Mouse (Mus musculus) brain, embryonic 14.5 days (tissue): ENCODE results near the gene Ehmt2.

Experiments used
- CTCF ChIP-seq: fragments of 200-500 bp; IDR thresholded peaks from 2 replicates; pipeline ENCODE4 v1.5.1; 2012; ENCODE audit warnings: inconsistent platforms, mild to moderate bottlenecking, moderate library complexity, borderline replicate concordance; ENCODE audit not compliant: insufficient read depth, insufficient read length; ENCODE audit errors: extremely low read depth
- POLR2A ChIP-seq: fragments of 200-500 bp; IDR thresholded peaks from 2 replicates; pipeline ENCODE4 v1.6.1; 2012; ENCODE audit warnings: mild to moderate bottlenecking, inconsistent platforms, borderline replicate concordance; ENCODE audit not compliant: poor library complexity, insufficient read depth, insufficient read length, severe bottlenecking; ENCODE audit errors: extremely low read depth

DNA sequence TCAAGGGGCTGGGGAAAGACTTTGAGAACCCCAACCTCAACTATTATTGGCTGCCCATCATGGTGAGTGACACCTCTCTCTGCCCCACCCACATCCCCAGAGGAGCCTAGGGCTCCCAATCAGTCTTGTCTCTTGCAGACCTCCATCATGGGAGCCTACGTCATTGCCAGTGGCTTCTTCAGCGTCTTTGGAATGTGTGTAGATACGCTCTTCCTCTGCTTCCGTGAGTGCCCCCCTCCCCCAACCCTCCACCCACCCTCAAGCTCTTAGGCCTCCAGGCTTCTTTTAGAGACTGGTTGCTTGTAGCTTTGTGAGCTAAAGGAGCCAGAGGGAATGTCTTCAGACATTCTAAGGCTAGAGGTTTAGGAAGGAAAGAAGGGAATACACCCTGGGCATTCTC is 30.6 kb downstream of the Ehmt2 start:
- TF ChIP-seq POLR2A (no peak), CTCF (no peak)
